Mouse (Mus musculus) forebrain, embryonic 16.5 days (tissue): ENCODE data around the gene Zbtb20. TPM values are rescaled to one million over a fixed set of nuclear protein-coding genes. Genes with fewer than 3 reads are reported as not detected.

Source experiments
- ATAC-seq: fragments of 200-750 bp; cut with Nextera tagmentation; 2 replicates; pipeline ENCODE4 v1.8.0; 2017; ENCODE audit warnings: mild to moderate bottlenecking, moderate library complexity
- H3K27ac ChIP-seq: fragments of 300-500 bp; sonication (generic); 2 replicates; pipeline ENCODE4 v1.5.1; 2014; ENCODE audit warnings: low read length, control low read depth
- H3K27me3 ChIP-seq: fragments of 300-500 bp; sonication (generic); replicated peaks from 2 replicates; pipeline ENCODE4 v1.6.1; 2014; ENCODE audit warnings: low read length; ENCODE audit not compliant: control insufficient read depth, insufficient read depth
- H3K36me3 ChIP-seq: fragments of 300-500 bp; sonication (generic); 2 replicates; pipeline ENCODE4 v1.6.1; 2014; ENCODE audit not compliant: control insufficient read depth, insufficient read depth
- H3K4me1 ChIP-seq: fragments of 300-500 bp; sonication (generic); replicated peaks from 2 replicates; pipeline ENCODE4 v1.6.1; 2014; ENCODE audit warnings: low read length; ENCODE audit not compliant: control insufficient read depth, insufficient read depth
- H3K4me2 ChIP-seq: fragments of 300-500 bp; sonication (generic); 2 replicates; pipeline ENCODE4 v1.6.1; 2014; ENCODE audit warnings: mild to moderate bottlenecking, low read length, control low read depth
- H3K4me3 ChIP-seq: fragments of 300-500 bp; sonication (generic); replicated peaks from 2 replicates; pipeline ENCODE4 v1.5.1; 2014; ENCODE audit warnings: mild to moderate bottlenecking, low read length, control low read depth
- H3K9ac ChIP-seq: fragments of 300-500 bp; sonication (generic); replicated peaks from 2 replicates; pipeline ENCODE4 v1.6.1; 2014; ENCODE audit warnings: low read depth, low read length, control low read depth
- H3K9me3 ChIP-seq: fragments of 300-500 bp; sonication (generic); 2 replicates; pipeline ENCODE4 v1.6.1; 2016; ENCODE audit warnings: low read length; ENCODE audit not compliant: control insufficient read depth
- WGBS: fragments of 180-500 bp; shearing (Covaris S2); extraction: QIAGEN DNeasy Blood & Tissue Kit; methylation state at CpG from one replicate; pipeline ENCODE4 v1.1.7; 2014; 5-methylcytosine and 5-hydroxymethylcytosine counted together
- polyA plus RNA-seq: library from polyadenylated mRNA; unstranded; fragments of >200 nt; fragmentation: Nextera tagmentation; extraction: Ambion mirVana; gene quantifications from 2 replicates; pipeline ENCODE4 v1.2.1, GENCODE M21; 2015

Gene Zbtb20
- polyA plus RNA-seq, 1 experiment from 2014 or later = 126 TPM

- Histone ChIP-seq H3K27ac (no peak overlapping the region; the same call in 1 of the 2 replicates), H3K4me1 (peaks cover 6% of the 10 kb centered on the region; the same call in 1 of the 2 replicates), H3K36me3 (0 out of 2 replicates have a peak, but pooled peaks cover 2% of the 10 kb centered on the region), H3K4me2 (no peak overlapping the region), H3K27me3 (no peaks in the 10 kb centered on the region), H3K9ac (no peak overlapping the region), H3K9me3 (no peaks in the 10 kb centered on the region), H3K4me3 (no peak overlapping the region)
- 84% methylated on average over 5 of the region's 5 CpGs for WGBS
- no peak for ATAC-seq
Measured at GRCm38 (mm10) chr16:43592062-43592461, 716.4 kb downstream of the Zbtb20 start.

- no peaks in the 10 kb centered on the region for H3K27me3 ChIP-seq
- ATAC-seq = peak; percentile 56
- H3K36me3 ChIP-seq = 0 out of 2 replicates have a peak, but pooled peaks cover 2% of the 10 kb centered on the region
- H3K9ac ChIP-seq = no peak overlapping the region
- no peak overlapping the region for H3K27ac ChIP-seq
- peaks cover 6% of the 10 kb centered on the region; the same call in 1 of the 2 replicates for H3K4me1 ChIP-seq
- no peak overlapping the region for H3K4me3 ChIP-seq
- H3K9me3 ChIP-seq = no peaks in the 10 kb centered on the region
- WGBS = 7% methylated on average over 1 of the region's 1 CpGs
- H3K4me2 ChIP-seq = no peak overlapping the region
Measured at GRCm38 (mm10) chr16:43592801-43593200, 717.1 kb downstream of the Zbtb20 start.

- H3K4me3 ChIP-seq = no peak overlapping the region
- 84% methylated on average over 7 of the region's 7 CpGs for WGBS
- H3K9me3 ChIP-seq = no peaks in the 10 kb centered on the region
- peaks cover 6% of the 10 kb centered on the region for H3K36me3 ChIP-seq
- H3K27me3 ChIP-seq = no peaks in the 10 kb centered on the region
- no peaks in the 10 kb centered on the region for H3K4me1 ChIP-seq
- H3K4me2 ChIP-seq = no peak overlapping the region
- no peak for ATAC-seq
- H3K27ac ChIP-seq = no peak overlapping the region
- H3K9ac ChIP-seq = no peak overlapping the region
Measured at GRCm38 (mm10) chr16:43597375-43598060, 721.8 kb downstream of the Zbtb20 start.

DNA sequence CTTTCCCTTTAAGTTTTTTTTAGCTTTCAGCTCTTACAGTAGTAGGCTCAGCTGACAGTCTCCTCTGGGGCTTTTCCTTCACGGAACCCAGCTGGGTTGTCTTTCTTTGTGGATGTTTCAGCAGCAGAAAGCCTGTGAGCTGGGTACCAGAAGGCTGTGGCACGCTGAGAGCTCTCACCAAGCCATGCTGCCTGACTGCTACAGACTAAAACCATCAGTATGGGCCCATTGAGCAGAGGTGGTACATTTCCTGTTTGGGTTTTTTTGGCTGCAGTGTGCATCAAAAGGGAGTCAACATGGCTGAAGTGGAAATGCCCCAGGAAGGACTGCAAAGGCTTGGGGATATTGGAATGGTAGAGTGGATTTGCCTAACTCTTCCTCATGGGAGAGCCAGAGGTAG lies 724.0 kb downstream of the Zbtb20 start:
- Histone ChIP-seq H3K27ac (no peak overlapping the region), H3K9ac (no peak overlapping the region), H3K36me3 (peaks cover 6% of the 10 kb centered on the region), H3K4me3 (no peak overlapping the region), H3K4me2 (no peak overlapping the region), H3K4me1 (peaks cover 13% of the 10 kb centered on the region), H3K9me3 (no peaks in the 10 kb centered on the region), H3K27me3 (no peaks in the 10 kb centered on the region)
- WGBS = 82% methylated on average over 2 of the region's 2 CpGs
- no peak for ATAC-seq

DNA sequence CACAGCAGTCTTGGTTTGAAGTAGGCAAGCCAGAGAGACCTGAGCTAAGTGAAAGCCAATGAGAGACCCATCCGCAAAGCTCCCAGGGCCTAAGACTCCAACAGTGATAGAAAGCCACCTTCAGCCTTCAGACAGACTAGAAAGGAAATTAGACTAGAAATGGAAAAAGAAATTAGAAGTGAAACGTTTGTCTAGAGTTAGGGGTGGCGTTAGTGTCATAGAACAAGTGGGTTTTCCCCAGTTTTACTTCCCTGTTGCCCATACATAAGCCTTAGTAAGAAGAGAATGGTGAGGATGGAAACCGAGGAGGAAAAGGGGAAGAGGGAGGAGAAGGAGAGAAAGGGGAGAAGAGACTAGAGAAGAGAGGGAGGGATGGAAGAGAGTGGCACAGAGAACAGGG lies 726.9 kb downstream of the Zbtb20 start:
- H3K27me3 ChIP-seq = no peaks in the 10 kb centered on the region
- H3K36me3 ChIP-seq = peaks cover 8% of the 10 kb centered on the region
- peaks cover 14% of the 10 kb centered on the region for H3K4me1 ChIP-seq
- no peak overlapping the region for H3K4me2 ChIP-seq
- no peak overlapping the region for H3K9ac ChIP-seq
- WGBS = 74% methylated on average over 4 of the region's 4 CpGs
- no peak overlapping the region; the same call in 1 of the 2 replicates for H3K27ac ChIP-seq
- H3K4me3 ChIP-seq = no peak overlapping the region
- ATAC-seq = no peak
- 0 out of 2 replicates have a peak, but pooled peaks cover 2% of the 10 kb centered on the region for H3K9me3 ChIP-seq

GRCm38 (mm10) chr16:43603591-43604141 lies 728.0 kb downstream of the Zbtb20 start:
- no peak overlapping the region for H3K9ac ChIP-seq
- peaks cover 14% of the 10 kb centered on the region for H3K4me1 ChIP-seq
- H3K4me2 ChIP-seq = no peak overlapping the region
- WGBS = 2% methylated on average over 9 of the region's 9 CpGs
- peak overlapping the region; percentile 54 for H3K27ac ChIP-seq
- H3K9me3 ChIP-seq = 0 out of 2 replicates have a peak, but pooled peaks cover 6% of the 10 kb centered on the region
- H3K36me3 ChIP-seq = peaks cover 10% of the 10 kb centered on the region
- no peaks in the 10 kb centered on the region for H3K27me3 ChIP-seq
- H3K4me3 ChIP-seq = no peak overlapping the region
- ATAC-seq = peak; percentile 77

DNA sequence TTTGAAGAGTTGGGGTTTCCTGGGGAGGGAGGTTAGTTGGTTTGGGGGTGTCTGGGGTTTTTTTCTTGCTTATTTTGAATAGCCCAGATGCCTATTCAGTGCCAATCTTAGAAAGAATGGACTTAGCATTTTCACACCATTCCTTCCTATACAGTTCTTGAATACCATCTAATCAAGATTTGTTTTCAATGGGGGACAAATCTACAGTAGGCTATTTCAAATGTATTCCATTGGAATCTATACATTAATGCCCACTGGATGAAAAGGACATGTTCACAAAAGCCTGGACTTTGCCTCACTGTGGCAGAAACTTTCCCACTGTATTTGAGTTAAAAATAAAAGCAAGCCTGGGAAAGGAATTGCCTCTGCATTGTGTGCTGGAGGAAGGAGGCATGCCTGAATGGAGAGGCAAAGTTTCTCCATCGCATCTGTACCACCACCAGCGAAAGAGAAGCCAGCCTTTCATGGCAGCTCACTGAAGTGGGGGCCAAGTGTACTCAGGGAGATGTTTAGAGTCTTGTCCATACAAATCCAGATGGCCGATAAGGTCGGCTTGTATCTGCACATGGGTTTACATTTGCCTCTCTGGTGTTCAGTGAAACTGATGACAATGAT lies 728.8 kb downstream of the Zbtb20 start:
- H3K9ac ChIP-seq = no peak overlapping the region
- no peak overlapping the region for H3K4me3 ChIP-seq
- H3K27ac ChIP-seq = peak overlapping the region; percentile 54
- H3K4me1 ChIP-seq = peaks cover 14% of the 10 kb centered on the region
- 0 out of 2 replicates have a peak, but pooled peaks cover 6% of the 10 kb centered on the region for H3K9me3 ChIP-seq
- peak; percentile 48 for ATAC-seq
- H3K36me3 ChIP-seq = peaks cover 15% of the 10 kb centered on the region
- 7% methylated on average over 4 of the region's 4 CpGs for WGBS
- H3K27me3 ChIP-seq = no peaks in the 10 kb centered on the region
- no peak overlapping the region for H3K4me2 ChIP-seq

- H3K4me1 ChIP-seq = peaks cover 14% of the 10 kb centered on the region
Measured at GRCm38 (mm10) chr16:43607086-43607485, 731.4 kb downstream of the Zbtb20 start.

GRCm38 (mm10) chr16:43608066-43608465 lies 732.4 kb downstream of the Zbtb20 start:
- Histone ChIP-seq H3K4me2 (no peak overlapping the region), H3K36me3 (peaks cover 25% of the 10 kb centered on the region), H3K4me3 (no peak overlapping the region), H3K27ac (no peak overlapping the region), H3K27me3 (no peaks in the 10 kb centered on the region), H3K9me3 (0 out of 2 replicates have a peak, but pooled peaks cover 6% of the 10 kb centered on the region), H3K9ac (no peak overlapping the region), H3K4me1 (peaks cover 14% of the 10 kb centered on the region)
- no peak for ATAC-seq

More at GRCm38 (mm10) chr16:43607086-43607485, 731.4 kb downstream of the Zbtb20 start:
- peaks cover 25% of the 10 kb centered on the region for H3K36me3 ChIP-seq
- no peak overlapping the region for H3K9ac ChIP-seq
- ATAC-seq = no peak
- no peak overlapping the region for H3K4me2 ChIP-seq
- no peaks in the 10 kb centered on the region for H3K27me3 ChIP-seq
- H3K27ac ChIP-seq = no peak overlapping the region
- 0 out of 2 replicates have a peak, but pooled peaks cover 6% of the 10 kb centered on the region for H3K9me3 ChIP-seq
- H3K4me3 ChIP-seq = no peak overlapping the region
